8 mouse cellular contexts compared by ENCODE assay signal in genomic region chr6:88202921-88203690, GRCm38 (mm10). TPM values are rescaled to one million over a fixed set of nuclear protein-coding genes. Genes with fewer than 3 reads are reported as not detected.
DNase-seq lines count a peak whose midpoint lies in the region; ATAC-seq and TF ChIP-seq lines count a peak whose summit lies in the region.

No protein-coding gene starts in this region.

- no peak for ATAC-seq in CD4-positive, CD25-positive, alpha-beta regulatory T cell, adult 4 months
- peak; percentile 30 for ATAC-seq in embryonic facial prominence, embryonic 11.5 days (replicated peaks; ENCODE audit: insufficient number of reproducible peaks, low FRiP score, low TSS enrichment, low read depth)
- ATAC-seq in hindbrain, embryonic 11.5 days (ENCODE audit: low FRiP score), result peak; percentile 31; the same call in 1 of the 2 replicates

- peak; percentile 11 for DNase-seq in CD4-positive, CD25-positive, alpha-beta regulatory T cell, adult 2 months (ENCODE audit: low read depth, low spot score)
- DNase-seq in embryonic facial prominence, embryonic 11.5 days (ENCODE audit: low spot score), result peak; percentile 60
- peak; percentile 57 for DNase-seq in hindbrain, embryonic 11.5 days (ENCODE audit: low spot score)
- DNase-seq in liver, result peak; percentile 59
- DNase-seq in frontal cortex, adult 2 months (ENCODE audit: extremely low spot score in 1 of 2, low spot score in 1 of 2), result no peak
- no peak for DNase-seq in thymus, adult 18-20 months

- H3K4me3 ChIP-seq in embryonic facial prominence, embryonic 11.5 days (ENCODE audit: low read depth, low read length), result no peak overlapping the region
- H3K4me3 ChIP-seq in hindbrain, embryonic 11.5 days (ENCODE audit: low read depth, low read length), result 0 out of 2 replicates have a peak overlapping the region, but pooled peaks have one; percentile 6
- peak overlapping the region; percentile 4 for H3K4me3 ChIP-seq in myocyte

- peaks cover 3% of the 10 kb centered on the region for H3K4me1 ChIP-seq in embryonic facial prominence, embryonic 11.5 days (ENCODE audit: control insufficient read depth, insufficient read depth, low read length)
- peaks cover 9% of the 10 kb centered on the region; the same call in 1 of the 2 replicates for H3K4me1 ChIP-seq in hindbrain, embryonic 11.5 days (replicated peaks; ENCODE audit: control insufficient read depth, insufficient read depth, low read length)

- peak overlapping the region; percentile 24; the same call in 1 of the 2 replicates for H3K4me2 ChIP-seq in embryonic facial prominence, embryonic 11.5 days (ENCODE audit: low read depth, low read length)
- no peak overlapping the region for H3K4me2 ChIP-seq in hindbrain, embryonic 11.5 days (replicated peaks; ENCODE audit: low read depth, low read length)
- H3K4me2 ChIP-seq in myocyte (ENCODE audit: low read depth), result peak overlapping the region; percentile 66

- H3K36me3 ChIP-seq in embryonic facial prominence, embryonic 11.5 days (replicated peaks; ENCODE audit: control insufficient read depth, insufficient read depth, low read depth, low read length), result no peaks in the 10 kb centered on the region
- H3K36me3 ChIP-seq in hindbrain, embryonic 11.5 days (ENCODE audit: control insufficient read depth, insufficient read depth, low read length), result no peaks in the 10 kb centered on the region
- H3K36me3 ChIP-seq in myocyte (ENCODE audit: control insufficient read depth, insufficient read depth), result no peaks in the 10 kb centered on the region

- H3K9ac ChIP-seq in embryonic facial prominence, embryonic 11.5 days (replicated peaks; ENCODE audit: low read length), result no peak overlapping the region
- H3K9ac ChIP-seq in hindbrain, embryonic 11.5 days (ENCODE audit: low read depth, low read length), result no peak overlapping the region

- no peaks in the 10 kb centered on the region for H3K9me3 ChIP-seq in embryonic facial prominence, embryonic 11.5 days (replicated peaks; ENCODE audit: control insufficient read depth, low read length)
- no peaks in the 10 kb centered on the region for H3K9me3 ChIP-seq in hindbrain, embryonic 11.5 days (ENCODE audit: control insufficient read depth, low read length)

- peaks cover 62% of the 10 kb centered on the region for H3K27me3 ChIP-seq in embryonic facial prominence, embryonic 11.5 days (ENCODE audit: control insufficient read depth, insufficient read depth, low read length)
- peaks cover 86% of the 10 kb centered on the region for H3K27me3 ChIP-seq in hindbrain, embryonic 11.5 days (ENCODE audit: control insufficient read depth, insufficient read depth, low read length)
- no peaks in the 10 kb centered on the region for H3K27me3 ChIP-seq in myocyte (ENCODE audit: control insufficient read depth, insufficient read depth, insufficient read length)

- WGBS in embryonic facial prominence, embryonic 11.5 days, result 1% methylated on average over 24 of the region's 24 CpGs
- WGBS in hindbrain, embryonic 11.5 days, result 1% methylated on average over 24 of the region's 24 CpGs

- peaks cover 15% of the 10 kb centered on the region for H3K79me2 ChIP-seq in myocyte (ENCODE audit: control insufficient read depth, insufficient read depth)

- no peak overlapping the region for H3K27ac ChIP-seq in embryonic facial prominence, embryonic 11.5 days (replicated peaks; ENCODE audit: low read depth, low read length)
- no peak overlapping the region for H3K27ac ChIP-seq in hindbrain, embryonic 11.5 days (ENCODE audit: low read depth, low read length)

- TF ChIP-seq POLR2A in myocyte (IDR thresholded peaks at IDR 0.05; ENCODE audit: insufficient read length, low read depth), result no peak

- no peak overlapping the region for H3ac ChIP-seq in myocyte (ENCODE audit: control insufficient read depth, insufficient read length)

TF ChIP-seq in myocyte, 11 proteins besides CTCF, POLR2A, EP300 and RAD21:
- TF ChIP-seq TCF12 (IDR thresholded peaks at IDR 0.05; ENCODE audit: insufficient read depth, poor library complexity, severe bottlenecking) (no peak), SRF (IDR thresholded peaks at IDR 0.05; ENCODE audit: control insufficient read depth, insufficient read length, low read depth) (no peak), POLR2AphosphoS2 (IDR thresholded peaks at IDR 0.05; ENCODE audit: insufficient read length, low read depth) (no peak), E2F4 (IDR thresholded peaks at IDR 0.05; ENCODE audit: insufficient read depth) (no peak), MAX (IDR thresholded peaks at IDR 0.05; ENCODE audit: low read depth) (no peak), REST (IDR thresholded peaks at IDR 0.05; ENCODE audit: insufficient read depth, insufficient read length) (no peak), TCF3 (IDR thresholded peaks at IDR 0.05; ENCODE audit: insufficient read length, low read depth) (no peak), MYOD1 (IDR thresholded peaks at IDR 0.05; ENCODE audit: control insufficient read depth in 1 of 3, insufficient read length in 2 of 3, low read depth in 2 of 3) (no peak), CEBPB (IDR thresholded peaks at IDR 0.05; ENCODE audit: insufficient read depth, poor library complexity, severe bottlenecking) (no peak), MYOG (IDR thresholded peaks at IDR 0.05; ENCODE audit: control insufficient read depth in 1 of 3, insufficient read depth in 1 of 3, insufficient read length in 2 of 3, low read depth in 2 of 3) (no peak), USF1 (IDR thresholded peaks at IDR 0.05; ENCODE audit: low read depth) (no peak)

RNA-seq across cellular contexts. Expression of gene Gata2, which starts 9.4 kb away (rescaled TPM):
- polyA plus RNA-seq in CD4-positive, CD25-positive, alpha-beta regulatory T cell, adult 4 months (2017; shearing (Covaris generic)), result under 1 TPM in 1 of 2 experiments, not detected in 1; 0.09 TPM
- 28.3 and 30.0 TPM in 2 replicates for polyA plus RNA-seq in embryonic facial prominence, embryonic 11.5 days (2014; fragmentation: Nextera tagmentation; extraction: Ambion mirVana)
- polyA plus RNA-seq in hindbrain, embryonic 11.5 days (2014; fragmentation: Nextera tagmentation; extraction: Ambion mirVana), result 18.2 and 26.3 TPM in 2 replicates
- 19.3 TPM for polyA plus RNA-seq in myocyte (2012; fragmentation: generic; extraction: Trizol)
- 5.7 and 7.4 TPM in 2 replicates for polyA plus RNA-seq in frontal cortex, adult 2 months (2012; rRNA removed)

RNA-seq across cellular contexts. Expression of gene Dnajb8, which starts 19.0 kb away (rescaled TPM):
- polyA plus RNA-seq in CD4-positive, CD25-positive, alpha-beta regulatory T cell, adult 4 months (2017; shearing (Covaris generic)), result not detected
- not detected in 2 replicates for polyA plus RNA-seq in embryonic facial prominence, embryonic 11.5 days (2014; fragmentation: Nextera tagmentation; extraction: Ambion mirVana)
- not detected in 2 replicates for polyA plus RNA-seq in hindbrain, embryonic 11.5 days (2014; fragmentation: Nextera tagmentation; extraction: Ambion mirVana)
- polyA plus RNA-seq in myocyte (2012; fragmentation: generic; extraction: Trizol), result not detected
- polyA plus RNA-seq in frontal cortex, adult 2 months (2012; rRNA removed), result not detected in 2 replicates

Comparison
In these comparisons a context has a peak if more than half of its experiments do, and no peak if none do; other contexts are left out.
1. DNase-seq: peak in CD4-positive, CD25-positive, alpha-beta regulatory T cell, adult 2 months (single experiment), embryonic facial prominence, embryonic 11.5 days (single experiment), hindbrain, embryonic 11.5 days (single experiment) and liver (single experiment); none in frontal cortex, adult 2 months (0 of 2) and thymus, adult 18-20 months (0 of 2).